Mouse (Mus musculus) hindbrain, embryonic 11.5 days (tissue): ENCODE measurements around the gene Acsm3. TPM values are rescaled to one million over a fixed set of nuclear protein-coding genes. Genes with fewer than 3 reads are reported as not detected.
A peak's percentile ranks its signal among the peaks of the same experiment; 100 is the strongest.

Source experiments
- ATAC-seq: fragments of 200-750 bp; cut with Nextera tagmentation; 2 replicates; pipeline ENCODE4 v1.8.0; 2017; ENCODE audit warnings: mild to moderate bottlenecking, moderate TSS enrichment, moderate library complexity; ENCODE audit not compliant: low FRiP score
- DNase-seq: peaks from one replicate; pipeline ENCODE4 v3.0.0-alpha.2; 2015; ENCODE audit warnings: low spot score
- H3K27ac ChIP-seq: fragments of 300-500 bp; sonication (generic); 2 replicates; pipeline ENCODE4 v1.5.1; 2014; ENCODE audit warnings: mild to moderate bottlenecking, low read depth, low read length
- H3K27me3 ChIP-seq: fragments of 300-500 bp; sonication (generic); 2 replicates; pipeline ENCODE4 v1.6.1; 2014; ENCODE audit warnings: mild to moderate bottlenecking, low read length, moderate library complexity, mixed read lengths; ENCODE audit not compliant: control insufficient read depth, insufficient read depth
- H3K36me3 ChIP-seq: fragments of 300-500 bp; sonication (generic); 2 replicates; pipeline ENCODE4 v1.6.1; 2014; ENCODE audit warnings: mild to moderate bottlenecking, low read length, moderate library complexity, mixed read lengths; ENCODE audit not compliant: control insufficient read depth, insufficient read depth
- H3K4me1 ChIP-seq: fragments of 300-500 bp; sonication (generic); replicated peaks from 2 replicates; pipeline ENCODE4 v1.6.1; 2014; ENCODE audit warnings: low read length, mixed read lengths; ENCODE audit not compliant: control insufficient read depth, insufficient read depth
- H3K4me2 ChIP-seq: fragments of 300-500 bp; sonication (generic); replicated peaks from 2 replicates; pipeline ENCODE4 v1.6.1; 2014; ENCODE audit warnings: mild to moderate bottlenecking, low read depth, low read length
- H3K4me3 ChIP-seq: fragments of 300-500 bp; sonication (generic); 2 replicates; pipeline ENCODE4 v1.5.1; 2014; ENCODE audit warnings: low read depth, low read length
- H3K9ac ChIP-seq: fragments of 300-500 bp; sonication (generic); 2 replicates; pipeline ENCODE4 v1.6.1; 2014; ENCODE audit warnings: low read depth, low read length
- H3K9me3 ChIP-seq: fragments of 300-500 bp; sonication (generic); 2 replicates; pipeline ENCODE4 v1.6.1; 2016; ENCODE audit warnings: low read length; ENCODE audit not compliant: control insufficient read depth
- WGBS: fragments of 180-500 bp; shearing (Covaris S2); extraction: QIAGEN DNeasy Blood & Tissue Kit; methylation state at CpG from one replicate; pipeline ENCODE4 v1.1.7; 2014; 5-methylcytosine and 5-hydroxymethylcytosine counted together
- polyA plus RNA-seq: library from polyadenylated mRNA; unstranded; fragments of >200 nt; fragmentation: Nextera tagmentation; extraction: Ambion mirVana; gene quantifications from 2 replicates; pipeline ENCODE4 v1.2.1, GENCODE M21; 2014

Acsm3 gene
- polyA plus RNA-seq, 1 experiment from 2014 or later, result 0.57 TPM

DNA sequence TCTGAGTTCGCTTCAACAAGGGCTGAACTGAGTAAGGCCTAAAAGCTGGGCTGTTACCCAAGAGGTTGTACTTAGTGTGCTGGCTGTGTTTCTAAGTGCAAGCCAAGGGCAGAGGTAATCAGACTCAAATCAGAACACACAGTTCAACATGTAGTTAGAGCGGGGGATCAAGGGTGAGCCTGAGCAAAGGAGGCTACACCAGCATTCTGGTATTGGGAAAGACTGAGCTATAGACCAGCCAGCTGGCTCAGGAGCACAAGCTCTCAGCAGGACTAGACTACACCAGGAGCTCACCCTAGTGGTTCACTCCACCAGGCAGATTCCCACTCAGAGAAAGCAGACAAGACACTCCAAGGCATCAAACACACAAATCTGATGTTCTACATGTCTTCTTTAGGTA lies 22.7 kb downstream of the Acsm3 start:
- no peak overlapping the region for H3K27ac ChIP-seq
- no peak for DNase-seq
- no peaks in the 10 kb centered on the region for H3K9me3 ChIP-seq
- WGBS, result 89% methylated on average over 2 of the region's 2 CpGs
- H3K9ac ChIP-seq, result no peak overlapping the region
- H3K4me2 ChIP-seq, result no peak overlapping the region
- H3K27me3 ChIP-seq, result no peaks in the 10 kb centered on the region
- H3K4me3 ChIP-seq, result no peak overlapping the region
- peaks cover 6% of the 10 kb centered on the region; the same call in 1 of the 2 replicates for H3K36me3 ChIP-seq
- ATAC-seq, result no peak
- no peaks in the 10 kb centered on the region for H3K4me1 ChIP-seq

DNA sequence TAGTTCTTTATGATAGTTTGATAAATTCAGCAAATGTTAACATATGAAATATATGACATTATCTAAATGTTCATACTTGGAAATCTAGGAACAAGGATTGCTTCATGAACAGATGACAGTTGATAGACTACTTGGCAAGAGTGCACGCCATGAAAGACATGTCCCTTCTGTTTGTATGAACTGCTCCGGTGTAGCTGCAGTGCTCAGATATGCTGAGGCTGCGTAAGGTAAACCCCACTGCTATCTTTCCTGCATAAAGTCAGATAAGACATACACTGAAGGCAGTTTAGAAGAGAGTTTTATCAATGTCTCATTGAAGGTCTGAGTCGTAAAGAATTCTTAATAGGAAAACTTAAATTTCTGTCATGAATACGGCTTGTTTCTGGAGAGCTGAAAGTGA lies 24.2 kb downstream of the Acsm3 start:
- ATAC-seq, result no peak

GRCm38 (mm10) chr7:119789024-119789423 lies 28.3 kb downstream of the Acsm3 start:
- Histone ChIP-seq H3K4me2 (no peak overlapping the region), H3K4me3 (no peak overlapping the region), H3K9ac (no peak overlapping the region), H3K9me3 (no peaks in the 10 kb centered on the region), H3K36me3 (peaks cover 6% of the 10 kb centered on the region; the same call in 1 of the 2 replicates), H3K27me3 (no peaks in the 10 kb centered on the region), H3K27ac (no peak overlapping the region), H3K4me1 (no peaks in the 10 kb centered on the region)
- ATAC-seq (no peak), DNase-seq (no peak)
- 93% methylated on average over 3 of the region's 3 CpGs for WGBS

More for the DNA sequence above, 24.2 kb downstream of the Acsm3 start:
- no peak for DNase-seq
- WGBS, result 93% methylated on average over 5 of the region's 5 CpGs
- H3K4me1 ChIP-seq, result no peaks in the 10 kb centered on the region
- H3K27me3 ChIP-seq, result no peaks in the 10 kb centered on the region
- H3K9me3 ChIP-seq, result no peaks in the 10 kb centered on the region
- H3K9ac ChIP-seq, result no peak overlapping the region
- H3K27ac ChIP-seq, result no peak overlapping the region
- H3K36me3 ChIP-seq, result peaks cover 6% of the 10 kb centered on the region; the same call in 1 of the 2 replicates
- H3K4me2 ChIP-seq, result no peak overlapping the region
- H3K4me3 ChIP-seq, result no peak overlapping the region

- ATAC-seq, result peak; percentile 99
- Histone ChIP-seq H3K4me2 (peak within 1 kb of the TSS; percentile 80), H3K4me3 (peak within 1 kb of the TSS; percentile 74), H3K27me3 (no peaks in the 10 kb centered on the region), H3K36me3 (no peaks in the 10 kb centered on the region), H3K9me3 (no peaks in the 10 kb centered on the region), H3K9ac (peak within 1 kb of the TSS; percentile 79), H3K4me1 (no peaks in the 10 kb centered on the region), H3K27ac (peak within 1 kb of the TSS; percentile 67)
- WGBS, result under 1% methylated on average over 53 of the region's 53 CpGs
- DNase-seq, result peak; percentile 96
These were observed 33.0 kb downstream of the Acsm3 start, which contains the start of the genes Rexo5 and Eri2 for GRCm38 (mm10) chr7:119793586-119794250. Gene Rexo5, plus strand, starts transcription at chr7:119794006. Gene Eri2, minus strand, starts transcription at chr7:119794058.

DNA sequence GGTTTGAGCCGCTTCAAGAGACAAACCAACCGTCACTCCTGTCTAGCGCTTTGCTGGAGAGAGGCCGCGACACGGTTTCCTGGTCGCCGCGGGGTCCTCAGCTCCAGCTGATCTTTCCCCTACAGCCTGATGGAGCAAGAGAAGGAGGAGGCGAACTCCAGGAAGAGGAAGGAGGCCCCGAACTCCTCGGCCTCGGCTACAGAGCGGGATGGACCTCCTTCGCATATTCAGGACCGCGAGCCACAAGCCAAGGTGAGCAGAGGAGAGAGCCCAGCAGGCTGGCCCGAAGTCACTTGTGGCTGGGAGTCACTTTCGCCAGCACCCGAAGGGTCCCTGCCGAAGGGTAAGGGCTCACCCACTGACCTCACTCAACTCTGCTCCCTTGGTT lies 33.5 kb downstream of the Acsm3 start:
- Histone ChIP-seq H3K4me1 (no peaks in the 10 kb centered on the region), H3K4me3 (peak overlapping the region; percentile 74), H3K27me3 (no peaks in the 10 kb centered on the region), H3K9me3 (no peaks in the 10 kb centered on the region), H3K27ac (peak overlapping the region; percentile 67), H3K36me3 (no peaks in the 10 kb centered on the region), H3K9ac (peak overlapping the region; percentile 79), H3K4me2 (peak overlapping the region; percentile 80)
- no peak for DNase-seq
- peak; percentile 84; the same call in 1 of the 2 replicates for ATAC-seq
- under 1% methylated on average over 21 of the region's 21 CpGs for WGBS

GRCm38 (mm10) chr7:119795311-119795710 lies 34.6 kb downstream of the Acsm3 start:
- Histone ChIP-seq H3K27me3 (no peaks in the 10 kb centered on the region), H3K9ac (no peak overlapping the region), H3K4me1 (no peaks in the 10 kb centered on the region), H3K4me2 (peak overlapping the region; percentile 23; the same call in 1 of the 2 replicates), H3K27ac (no peak overlapping the region), H3K9me3 (no peaks in the 10 kb centered on the region), H3K36me3 (no peaks in the 10 kb centered on the region), H3K4me3 (peak overlapping the region; percentile 13; the same call in 1 of the 2 replicates)
- DNase-seq (peak; percentile 0), ATAC-seq (no peak)

DNA sequence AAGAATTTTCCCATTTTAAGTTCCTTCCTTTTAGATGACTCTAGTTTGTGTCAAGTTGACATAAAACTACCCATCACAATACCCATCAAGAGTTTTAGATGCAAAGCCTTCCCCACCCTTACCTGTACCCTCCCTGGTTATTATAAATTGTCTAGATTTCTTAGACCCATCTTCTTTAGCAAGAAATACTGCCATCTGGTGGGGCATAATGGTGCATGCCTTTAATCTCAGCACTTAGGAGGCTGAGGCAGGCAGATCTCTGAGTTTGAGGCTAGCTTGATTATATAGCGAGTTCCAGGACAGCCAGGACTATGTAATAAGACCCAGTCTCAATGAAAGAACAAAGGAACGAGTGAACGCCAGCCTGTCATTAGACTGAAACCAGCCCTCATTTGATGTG lies 39.8 kb downstream of the Acsm3 start:
- Histone ChIP-seq H3K27me3 (no peaks in the 10 kb centered on the region), H3K9ac (no peak overlapping the region), H3K36me3 (no peaks in the 10 kb centered on the region), H3K4me2 (no peak overlapping the region), H3K4me3 (no peak overlapping the region), H3K9me3 (no peaks in the 10 kb centered on the region), H3K27ac (no peak overlapping the region), H3K4me1 (no peaks in the 10 kb centered on the region)
- ATAC-seq (no peak), DNase-seq (no peak)
- WGBS, result 100% methylated on average over 3 of the region's 3 CpGs

DNA sequence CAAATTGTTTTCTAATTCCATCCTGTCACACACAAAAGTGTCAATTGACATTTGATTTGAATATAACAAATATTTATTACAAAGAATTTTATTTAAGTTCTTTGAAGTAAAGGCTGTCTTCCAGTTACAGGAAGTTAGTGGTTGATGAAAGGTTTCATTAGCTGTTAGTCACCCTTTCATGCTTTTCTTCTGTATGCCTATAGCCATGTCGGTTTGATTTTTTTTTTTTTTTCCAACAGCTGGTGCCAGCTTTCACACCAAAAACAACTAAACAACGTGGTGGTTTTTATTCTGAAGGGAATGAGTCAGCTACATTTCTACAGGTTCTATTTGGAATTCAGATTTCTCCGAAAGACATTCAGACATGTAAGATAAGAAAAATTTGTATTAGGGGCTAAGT lies 40.3 kb downstream of the Acsm3 start:
- 92% methylated on average over 3 of the region's 3 CpGs for WGBS
- no peaks in the 10 kb centered on the region for H3K36me3 ChIP-seq

DNA sequence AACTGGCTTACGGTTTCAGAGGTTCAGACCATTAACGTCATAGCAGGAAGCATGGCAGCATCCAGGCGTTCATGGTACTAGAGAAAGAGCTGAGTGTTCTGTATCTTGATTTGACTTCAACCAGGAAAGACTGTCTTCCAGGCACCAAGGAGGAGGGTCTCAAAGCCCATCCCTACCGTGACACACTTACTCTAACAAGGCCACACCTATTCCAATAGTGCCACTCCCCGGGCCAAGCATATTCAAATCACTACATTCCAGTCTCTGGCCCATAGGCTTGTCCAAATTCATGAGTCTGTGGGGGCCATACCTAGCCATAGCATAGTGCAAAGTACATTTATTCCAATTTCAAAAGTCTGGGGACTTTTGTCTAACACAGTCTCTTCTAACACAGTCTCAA lies 46.7 kb downstream of the Acsm3 start:
- Histone ChIP-seq H3K9me3 (no peaks in the 10 kb centered on the region), H3K4me3 (no peak overlapping the region), H3K4me1 (no peaks in the 10 kb centered on the region), H3K27ac (no peak overlapping the region), H3K27me3 (no peaks in the 10 kb centered on the region), H3K4me2 (no peak overlapping the region), H3K36me3 (no peaks in the 10 kb centered on the region), H3K9ac (no peak overlapping the region)
- DNase-seq, result no peak
- 95% methylated on average over 5 of the region's 5 CpGs for WGBS
- no peak for ATAC-seq

More for the DNA sequence above, 40.3 kb downstream of the Acsm3 start:
- ATAC-seq, result no peak
- no peak overlapping the region for H3K4me3 ChIP-seq
- H3K27ac ChIP-seq, result no peak overlapping the region
- no peak overlapping the region for H3K9ac ChIP-seq
- no peaks in the 10 kb centered on the region for H3K9me3 ChIP-seq
- H3K4me1 ChIP-seq, result no peaks in the 10 kb centered on the region
- no peak overlapping the region for H3K4me2 ChIP-seq
- H3K27me3 ChIP-seq, result no peaks in the 10 kb centered on the region
- no peak for DNase-seq
